9 mouse cellular contexts compared by ENCODE assay signal in genomic region chr7:138428826-138429225, GRCm38 (mm10). TPM values are rescaled to one million over a fixed set of nuclear protein-coding genes. Genes with fewer than 3 reads are reported as not detected.
DNase-seq lines count a peak whose midpoint lies in the region; ATAC-seq and TF ChIP-seq lines count a peak whose summit lies in the region.
"Had no signal": no experiment of that assay in that cellular context is flagged by ENCODE, and none has a peak within 500 bp of the region (broad histone marks: within the 10 kb centered on the region; RNA-seq: fewer than 3 reads in every experiment).

No protein-coding gene starts in this region.

- H3K4me1 ChIP-seq in kidney, embryonic 14.5 days (ENCODE audit: control insufficient read depth, insufficient read depth, low read length): no peaks in the 10 kb centered on the region
- H3K4me1 ChIP-seq in lung, embryonic 14.5 days (ENCODE audit: insufficient read depth): no peaks in the 10 kb centered on the region

- no peaks in the 10 kb centered on the region for H3K27me3 ChIP-seq in kidney, embryonic 14.5 days (ENCODE audit: control insufficient read depth, insufficient read depth, low read length)
- H3K27me3 ChIP-seq in lung, embryonic 14.5 days (ENCODE audit: insufficient read depth, low read length): no peaks in the 10 kb centered on the region; the same call in 1 of the 2 replicates

- peak; percentile 39; the same call in 1 of the 2 replicates for TF ChIP-seq CTCF in brain, embryonic 14.5 days (IDR thresholded peaks at IDR 0.05; ENCODE audit: borderline replicate concordance, extremely low read depth, insufficient read depth, insufficient read length)
- peak; percentile 63 for TF ChIP-seq CTCF in lung, embryonic 14.5 days (IDR thresholded peaks at IDR 0.05; ENCODE audit: low read depth)

- ATAC-seq in kidney, embryonic 14.5 days (ENCODE audit: low FRiP score, low TSS enrichment): no peak
- peak; percentile 25; the same call in 1 of the 2 replicates for ATAC-seq in granulocyte monocyte progenitor cell, adult 5-6 weeks (replicated peaks; ENCODE audit: poor library complexity, severe bottlenecking)
- ATAC-seq in lung, embryonic 14.5 days (ENCODE audit: insufficient read depth): no peak
- no peak for ATAC-seq in monocyte, adult 5-6 weeks (replicated peaks; ENCODE audit: insufficient number of reproducible peaks, low FRiP score, low TSS enrichment, poor library complexity, severe bottlenecking)

- no peaks in the 10 kb centered on the region for H3K36me3 ChIP-seq in kidney, embryonic 14.5 days (ENCODE audit: control insufficient read depth, insufficient read depth, low read length)
- H3K36me3 ChIP-seq in lung, embryonic 14.5 days (ENCODE audit: insufficient read depth): no peaks in the 10 kb centered on the region

- no peak overlapping the region for H3K27ac ChIP-seq in kidney, embryonic 14.5 days (ENCODE audit: low read depth, low read length)
- H3K27ac ChIP-seq in lung, embryonic 14.5 days (ENCODE audit: low read depth): no peak overlapping the region

- H3K4me2 ChIP-seq in kidney, embryonic 14.5 days (replicated peaks; ENCODE audit: low read depth, low read length): no peak overlapping the region
- H3K4me2 ChIP-seq in lung, embryonic 14.5 days: no peak overlapping the region

- H3K4me3 ChIP-seq in kidney, embryonic 14.5 days (ENCODE audit: low read length): no peak overlapping the region
- no peak overlapping the region for H3K4me3 ChIP-seq in lung, embryonic 14.5 days (ENCODE audit: low read depth, low read length)
- H3K4me3 ChIP-seq: myocyte had no signal

- peak; percentile 41 for DNase-seq in kidney, adult 11 months
- DNase-seq in Muller cell, postnatal 12 days (ENCODE audit: inconsistent ontology term): peak; percentile 11
- DNase-seq in brain, embryonic 14.5 days (ENCODE audit: low read depth): peak; percentile 32
- DNase-seq in lung, embryonic 14.5 days: peak; percentile 51
- DNase-seq in thymus, postnatal 14 days: no peak

- no peak overlapping the region for H3K9ac ChIP-seq in kidney, embryonic 14.5 days (ENCODE audit: low read depth, low read length)
- no peak overlapping the region for H3K9ac ChIP-seq in lung, embryonic 14.5 days

- WGBS in kidney, embryonic 14.5 days: 52% methylated on average over 1 of the region's 1 CpGs
- WGBS in lung, embryonic 14.5 days: 40% methylated on average over 1 of the region's 1 CpGs

- no peaks in the 10 kb centered on the region for H3K9me3 ChIP-seq in kidney, embryonic 14.5 days (ENCODE audit: control insufficient read depth, low read length)
- H3K9me3 ChIP-seq in lung, embryonic 14.5 days (ENCODE audit: low read depth, low read length): no peaks in the 10 kb centered on the region

- no peak for TF ChIP-seq POLR2A in brain, embryonic 14.5 days (IDR thresholded peaks at IDR 0.05; ENCODE audit: borderline replicate concordance, extremely low read depth, insufficient read depth, insufficient read length, poor library complexity, severe bottlenecking)

RNA-seq across cellular contexts. Expression of gene Tcerg1l, which starts 31.3 kb away (rescaled TPM):
- 0.91 and 1.5 TPM in 2 replicates for polyA plus RNA-seq in kidney, embryonic 14.5 days (2014; fragmentation: Nextera tagmentation; extraction: Ambion mirVana)
- 13.1 and 23.8 TPM in 2 replicates for polyA plus RNA-seq in brain, embryonic 14.5 days (2012; rRNA removed)
- not detected in 2 replicates for total RNA-seq in granulocyte monocyte progenitor cell, adult 5-6 weeks (2014; fragmentation: Nextera tagmentation)
- total RNA-seq in granulocyte monocyte progenitor cell, adult 5-6 weeks (2017): not detected in 2 replicates
- 0.57 and 0.88 TPM in 2 replicates for polyA plus RNA-seq in lung, embryonic 14.5 days (2014; fragmentation: Nextera tagmentation; extraction: Ambion mirVana)
- total RNA-seq in monocyte, adult 5-6 weeks (2017): not detected in 3 replicates
- polyA plus RNA-seq: myocyte had no signal
